Mouse (Mus musculus): ENCODE measurements around the gene Tmem117.

GRCm38 (mm10) chr15:94652843-94653206 lies 23.8 kb downstream of the Tmem117 start:
- TF ChIP-seq CTCF (IDR thresholded peaks at IDR 0.05; ENCODE audit: extremely low read depth, insufficient read depth, low read length), result no peak
- no peak for TF ChIP-seq POLR2A (IDR thresholded peaks at IDR 0.05; ENCODE audit: extremely low read depth, insufficient read depth, low read length)

Measured in cortical plate, adult 2 months (tissue).